Mouse (Mus musculus) neural tube, embryonic 14.5 days (tissue): Measurements from ENCODE around the gene Thumpd3. TPM values are rescaled to one million over a fixed set of nuclear protein-coding genes. Genes with fewer than 3 reads are reported as not detected.

Source experiments
- ATAC-seq: fragments of 200-750 bp; cut with Nextera tagmentation; 2 replicates; pipeline ENCODE4 v1.8.0; 2017; ENCODE audit warnings: low read depth, mild to moderate bottlenecking, moderate TSS enrichment, moderate library complexity
- H3K27ac ChIP-seq: fragments of 300-500 bp; sonication (generic); 2 replicates; pipeline ENCODE4 v1.5.1; 2014; ENCODE audit warnings: low read depth, mild to moderate bottlenecking, control low read depth, low read length, moderate library complexity, mixed read lengths
- H3K27me3 ChIP-seq: fragments of 300-500 bp; sonication (generic); 2 replicates; pipeline ENCODE4 v1.6.1; 2014; ENCODE audit warnings: low read length; ENCODE audit not compliant: control insufficient read depth, insufficient read depth
- H3K36me3 ChIP-seq: fragments of 300-500 bp; sonication (generic); 2 replicates; pipeline ENCODE4 v1.6.1; 2014; ENCODE audit warnings: low read length, mixed read lengths; ENCODE audit not compliant: control insufficient read depth, insufficient read depth
- H3K4me1 ChIP-seq: fragments of 300-500 bp; sonication (generic); 2 replicates; pipeline ENCODE4 v1.6.1; 2014; ENCODE audit warnings: low read length; ENCODE audit not compliant: control insufficient read depth, insufficient read depth
- H3K4me2 ChIP-seq: fragments of 300-500 bp; sonication (generic); 2 replicates; pipeline ENCODE4 v1.6.1; 2014; ENCODE audit warnings: mild to moderate bottlenecking, low read depth, low read length, control low read depth
- H3K4me3 ChIP-seq: fragments of 300-500 bp; sonication (generic); 2 replicates; pipeline ENCODE4 v1.5.1; 2014; ENCODE audit warnings: low read depth, low read length, control low read depth, mixed read lengths
- H3K9ac ChIP-seq: fragments of 300-500 bp; sonication (generic); replicated peaks from 2 replicates; pipeline ENCODE4 v1.6.1; 2014; ENCODE audit warnings: low read depth, mild to moderate bottlenecking, control low read depth, low read length, mixed read lengths
- H3K9me3 ChIP-seq: fragments of 300-500 bp; sonication (generic); 2 replicates; pipeline ENCODE4 v1.6.1; 2016; ENCODE audit warnings: low read length; ENCODE audit not compliant: control insufficient read depth
- WGBS: fragments of 180-500 bp; shearing (Covaris S2); extraction: QIAGEN DNeasy Blood & Tissue Kit; methylation state at CpG from one replicate; pipeline ENCODE4 v1.1.7; 2014; 5-methylcytosine and 5-hydroxymethylcytosine counted together
- polyA plus RNA-seq: library from polyadenylated mRNA; unstranded; fragments of >200 nt; fragmentation: Nextera tagmentation; extraction: Ambion mirVana; gene quantifications from 2 replicates; pipeline ENCODE4 v1.2.1, GENCODE M21; 2014

The Thumpd3 gene
- polyA plus RNA-seq, 1 experiment from 2014 or later, result 46.6 TPM

DNA sequence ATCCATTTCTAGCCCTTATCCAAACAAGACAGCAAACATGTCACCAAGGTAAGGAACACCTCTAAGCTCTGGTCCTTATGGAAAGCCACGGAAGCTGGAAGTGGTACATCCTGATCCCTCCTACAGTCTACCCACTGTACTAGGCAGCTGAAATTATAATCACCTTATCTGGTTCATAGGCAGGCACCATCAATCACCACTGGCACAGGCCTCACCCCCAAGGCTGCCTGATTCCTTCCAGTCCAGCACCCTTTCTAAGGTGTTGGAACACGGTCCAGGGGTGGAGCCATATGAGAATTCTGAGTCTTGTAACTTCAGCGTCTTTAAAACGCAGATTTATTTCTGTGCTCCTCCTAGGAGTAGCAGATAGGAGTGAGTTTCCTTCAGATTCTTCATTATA, 32.5 kb upstream of the Thumpd3 start:
- WGBS, result 78% methylated on average over 4 of the region's 4 CpGs
- no peaks in the 10 kb centered on the region for H3K27me3 ChIP-seq
- H3K9ac ChIP-seq, result no peak overlapping the region
- peaks cover 6% of the 10 kb centered on the region; the same call in 1 of the 2 replicates for H3K4me1 ChIP-seq
- H3K36me3 ChIP-seq, result no peaks in the 10 kb centered on the region
- no peak overlapping the region for H3K4me3 ChIP-seq
- no peak for ATAC-seq
- H3K4me2 ChIP-seq, result no peak overlapping the region
- H3K27ac ChIP-seq, result peak overlapping the region; percentile 53; the same call in 1 of the 2 replicates
- no peaks in the 10 kb centered on the region for H3K9me3 ChIP-seq

DNA sequence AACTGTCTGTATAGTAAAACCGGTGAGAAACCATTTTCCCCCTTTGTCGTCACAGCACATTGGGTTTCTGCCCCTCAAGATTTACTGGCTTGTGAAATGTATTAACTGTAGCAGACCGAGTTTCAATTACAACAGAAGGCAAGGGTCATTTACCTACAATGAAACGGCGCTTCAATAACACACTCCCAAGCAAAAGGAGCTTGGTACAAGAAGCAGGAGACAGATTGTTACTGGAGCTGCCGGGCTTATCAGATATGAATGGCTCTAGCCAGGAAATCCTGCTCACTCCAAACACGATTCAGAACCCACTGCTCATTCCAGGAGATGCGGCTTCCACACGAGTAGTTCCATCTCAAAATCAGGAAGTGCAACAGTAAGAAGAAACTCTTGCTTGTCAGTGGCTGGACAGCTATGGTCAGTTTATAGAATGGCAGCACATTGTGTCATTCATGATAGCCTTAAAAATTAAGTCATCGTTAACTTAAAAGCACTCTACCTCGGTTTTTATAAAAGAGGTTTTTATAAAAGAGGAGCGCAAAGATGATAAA, 28.5 kb upstream of the Thumpd3 start:
- Histone ChIP-seq H3K9me3 (no peaks in the 10 kb centered on the region), H3K27ac (peak overlapping the region; percentile 57; the same call in 1 of the 2 replicates), H3K4me1 (peaks cover 6% of the 10 kb centered on the region; the same call in 1 of the 2 replicates), H3K27me3 (no peaks in the 10 kb centered on the region), H3K9ac (no peak overlapping the region; the same call in 1 of the 2 replicates), H3K4me3 (no peak overlapping the region), H3K36me3 (no peaks in the 10 kb centered on the region), H3K4me2 (no peak overlapping the region)
- peak; percentile 19; the same call in 1 of the 2 replicates for ATAC-seq
- WGBS, result 26% methylated on average over 12 of the region's 12 CpGs

GRCm38 (mm10) chr6:113018139-113018538, 27.9 kb upstream of the Thumpd3 start:
- no peaks in the 10 kb centered on the region for H3K36me3 ChIP-seq
- H3K9ac ChIP-seq, result no peak overlapping the region
- no peaks in the 10 kb centered on the region for H3K9me3 ChIP-seq
- H3K4me1 ChIP-seq, result peaks cover 6% of the 10 kb centered on the region; the same call in 1 of the 2 replicates
- H3K27ac ChIP-seq, result peak overlapping the region; percentile 34; the same call in 1 of the 2 replicates
- 23% methylated on average over 6 of the region's 6 CpGs for WGBS
- H3K27me3 ChIP-seq, result no peaks in the 10 kb centered on the region
- no peak overlapping the region for H3K4me2 ChIP-seq
- H3K4me3 ChIP-seq, result no peak overlapping the region
- no peak for ATAC-seq

GRCm38 (mm10) chr6:113024866-113025265, 21.2 kb upstream of the Thumpd3 start:
- Histone ChIP-seq H3K4me3 (no peak overlapping the region), H3K4me1 (no peaks in the 10 kb centered on the region), H3K4me2 (no peak overlapping the region), H3K27me3 (no peaks in the 10 kb centered on the region), H3K9ac (no peak overlapping the region), H3K27ac (no peak overlapping the region), H3K36me3 (no peaks in the 10 kb centered on the region), H3K9me3 (no peaks in the 10 kb centered on the region)
- ATAC-seq, result no peak
- 44% methylated on average over 8 of the region's 8 CpGs for WGBS

DNA sequence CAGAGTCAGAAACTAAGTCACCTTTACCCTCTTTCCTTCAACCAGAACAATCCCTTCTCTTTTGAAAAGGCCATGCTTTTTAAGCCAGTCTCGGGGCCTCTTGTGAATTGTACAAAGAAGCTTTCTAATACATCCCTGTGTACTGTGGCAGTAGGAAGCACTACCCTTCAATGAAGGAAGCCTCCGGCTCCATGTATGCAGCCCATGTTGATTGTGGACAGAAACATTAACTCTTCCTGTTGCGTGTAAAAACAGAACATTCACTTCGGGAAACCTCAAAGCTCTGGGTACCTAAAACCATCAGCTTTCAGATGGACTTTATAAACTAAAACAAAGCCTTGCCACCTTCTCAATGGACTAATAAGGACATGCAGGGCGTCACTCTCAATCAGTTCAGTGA, 20.3 kb upstream of the Thumpd3 start:
- Histone ChIP-seq H3K27me3 (no peaks in the 10 kb centered on the region), H3K9me3 (no peaks in the 10 kb centered on the region), H3K4me1 (no peaks in the 10 kb centered on the region), H3K4me2 (no peak overlapping the region), H3K4me3 (no peak overlapping the region), H3K27ac (no peak overlapping the region), H3K36me3 (no peaks in the 10 kb centered on the region), H3K9ac (no peak overlapping the region)
- ATAC-seq, result no peak
- WGBS, result 51% methylated on average over 5 of the region's 5 CpGs

DNA sequence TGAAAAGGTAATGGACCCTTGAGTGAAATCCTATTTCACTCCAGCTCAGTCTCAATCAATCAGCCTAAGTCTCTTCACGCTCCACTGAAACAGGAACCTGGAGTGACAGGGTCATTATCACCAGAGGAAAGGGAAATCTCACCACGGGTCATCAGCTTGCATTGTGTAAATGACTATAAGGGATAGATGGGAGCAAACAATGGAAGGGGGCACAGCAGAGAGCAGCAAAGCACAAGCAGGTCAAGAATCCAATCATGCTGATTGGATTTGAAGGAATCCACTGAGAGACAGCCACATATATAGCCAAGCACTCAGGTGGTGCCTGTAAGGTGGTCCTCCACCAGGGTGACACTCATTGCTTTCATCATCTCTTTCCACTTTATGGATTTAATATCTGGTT, 18.6 kb upstream of the Thumpd3 start:
- Histone ChIP-seq H3K36me3 (no peaks in the 10 kb centered on the region), H3K27me3 (no peaks in the 10 kb centered on the region), H3K9me3 (no peaks in the 10 kb centered on the region), H3K4me3 (no peak overlapping the region), H3K27ac (no peak overlapping the region), H3K9ac (no peak overlapping the region), H3K4me2 (no peak overlapping the region), H3K4me1 (no peaks in the 10 kb centered on the region)
- ATAC-seq, result no peak
- WGBS, result 5% methylated on average over 2 of the region's 2 CpGs

DNA sequence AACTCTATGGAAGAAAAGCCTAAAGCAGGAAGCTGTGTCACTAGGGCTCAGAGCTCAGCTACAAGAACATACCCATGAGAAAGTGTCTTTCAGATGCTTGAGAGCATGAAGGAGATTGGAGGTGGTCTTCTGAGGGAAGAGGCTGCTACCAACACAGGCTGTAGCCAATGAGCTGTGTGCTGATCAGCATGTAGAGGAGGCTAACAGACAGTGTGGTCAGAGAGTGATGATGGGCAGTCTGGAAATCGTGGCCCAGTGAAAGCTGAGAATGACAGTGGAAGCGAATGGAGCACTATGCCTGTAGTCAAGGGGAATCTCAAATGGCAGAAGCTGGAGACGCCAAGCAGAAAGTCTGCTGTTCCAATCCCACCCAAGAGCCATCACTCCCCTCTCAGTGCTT, 17.0 kb upstream of the Thumpd3 start:
- no peaks in the 10 kb centered on the region for H3K4me1 ChIP-seq
- no peak overlapping the region for H3K27ac ChIP-seq
- no peaks in the 10 kb centered on the region for H3K9me3 ChIP-seq
- H3K36me3 ChIP-seq, result no peaks in the 10 kb centered on the region
- 83% methylated on average over 3 of the region's 3 CpGs for WGBS
- ATAC-seq, result no peak
- no peak overlapping the region for H3K4me3 ChIP-seq
- no peak overlapping the region for H3K9ac ChIP-seq
- H3K27me3 ChIP-seq, result no peaks in the 10 kb centered on the region
- H3K4me2 ChIP-seq, result no peak overlapping the region

DNA sequence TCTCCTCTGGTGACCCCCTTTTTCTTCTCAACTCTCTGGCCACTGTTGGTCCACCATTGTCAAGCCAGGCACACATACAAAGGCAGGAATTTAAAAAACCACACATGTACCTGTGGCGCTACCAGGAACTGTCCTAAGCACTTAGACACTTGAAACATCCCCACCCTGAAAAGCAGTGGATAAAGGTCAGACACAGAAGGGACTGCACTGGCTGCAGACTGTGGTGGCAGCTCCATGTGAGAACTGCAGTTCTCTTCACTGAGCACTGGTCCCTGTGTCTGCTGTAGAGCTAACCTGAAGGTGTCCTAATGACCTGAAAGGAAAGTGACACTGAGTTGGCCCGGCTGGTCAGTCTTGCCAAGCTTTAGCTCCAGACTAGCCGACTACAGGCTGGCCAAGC, 15.5 kb upstream of the Thumpd3 start:
- Histone ChIP-seq H3K4me1 (no peaks in the 10 kb centered on the region), H3K4me2 (no peak overlapping the region), H3K9ac (no peak overlapping the region), H3K9me3 (no peaks in the 10 kb centered on the region), H3K36me3 (no peaks in the 10 kb centered on the region), H3K27ac (no peak overlapping the region), H3K27me3 (no peaks in the 10 kb centered on the region), H3K4me3 (no peak overlapping the region)
- no peak for ATAC-seq
- 80% methylated on average over 3 of the region's 3 CpGs for WGBS

- no peaks in the 10 kb centered on the region for H3K36me3 ChIP-seq
- no peak for ATAC-seq
- H3K9ac ChIP-seq, result no peak overlapping the region
- H3K9me3 ChIP-seq, result no peaks in the 10 kb centered on the region
- H3K4me2 ChIP-seq, result no peak overlapping the region
- no peaks in the 10 kb centered on the region for H3K4me1 ChIP-seq
- no peak overlapping the region for H3K27ac ChIP-seq
- 77% methylated on average over 10 of the region's 10 CpGs for WGBS
- H3K27me3 ChIP-seq, result no peaks in the 10 kb centered on the region
- H3K4me3 ChIP-seq, result no peak overlapping the region
Observed at GRCm38 (mm10) chr6:113030970-113031660, 14.9 kb upstream of the Thumpd3 start.
